Mouse (Mus musculus) lung, postnatal 14 days (tissue): ENCODE measurements around the gene Tubgcp6.

ENCODE experiments used
- DNase-seq: peaks from one replicate; pipeline ENCODE4 v3.0.0; 2021

Gene Tubgcp6

GRCm38 (mm10) chr15:89100823-89101222 is 22.1 kb downstream of the Tubgcp6 start:
- DNase-seq, result no peak

- DNase-seq, result no peak
Observed at GRCm38 (mm10) chr15:89098616-89099015, 24.3 kb downstream of the Tubgcp6 start.

GRCm38 (mm10) chr15:89097450-89097849 is 25.5 kb downstream of the Tubgcp6 start:
- no peak for DNase-seq

- no peak for DNase-seq
Observed at GRCm38 (mm10) chr15:89092181-89092580, 30.7 kb downstream of the Tubgcp6 start.

- no peak for DNase-seq
Observed at GRCm38 (mm10) chr15:89090662-89091061, 32.2 kb downstream of the Tubgcp6 start.

- peak; percentile 29 for DNase-seq
Observed at GRCm38 (mm10) chr15:89089248-89090051, 33.5 kb downstream of the Tubgcp6 start.

GRCm38 (mm10) chr15:89088607-89089247 is 34.2 kb downstream of the Tubgcp6 start, which contains the start of gene Selenoo:
Gene Selenoo (plus strand): TSS chr15:89089084.
- peak; percentile 93 for DNase-seq

GRCm38 (mm10) chr15:89084826-89085225 is 38.1 kb downstream of the Tubgcp6 start:
- DNase-seq, result no peak

GRCm38 (mm10) chr15:89083906-89084305 is 39.0 kb downstream of the Tubgcp6 start:
- no peak for DNase-seq

GRCm38 (mm10) chr15:89078208-89078836 is 44.6 kb downstream of the Tubgcp6 start:
- DNase-seq, result peak; percentile 65

GRCm38 (mm10) chr15:89076156-89076731 is 46.7 kb downstream of the Tubgcp6 start:
- DNase-seq, result peak; percentile 49

GRCm38 (mm10) chr15:89075478-89076147 is 47.3 kb downstream of the Tubgcp6 start:
- DNase-seq, result peak; percentile 88

- DNase-seq, result no peak
Observed at GRCm38 (mm10) chr15:89074613-89075477, 48.1 kb downstream of the Tubgcp6 start, which contains the start of gene Trabd. Gene Trabd (plus strand): TSS chr15:89075124.

- no peak for DNase-seq
Observed at GRCm38 (mm10) chr15:89073993-89074603, 48.8 kb downstream of the Tubgcp6 start.

GRCm38 (mm10) chr15:89070606-89071005 is 52.3 kb downstream of the Tubgcp6 start:
- no peak for DNase-seq

- no peak for DNase-seq
Observed at GRCm38 (mm10) chr15:89069336-89069840, 53.5 kb downstream of the Tubgcp6 start.

GRCm38 (mm10) chr15:89068226-89068625 is 54.7 kb downstream of the Tubgcp6 start:
- no peak for DNase-seq

GRCm38 (mm10) chr15:89067609-89068008 is 55.3 kb downstream of the Tubgcp6 start:
- no peak for DNase-seq

GRCm38 (mm10) chr15:89064891-89065290 is 58.0 kb downstream of the Tubgcp6 start:
- no peak for DNase-seq

GRCm38 (mm10) chr15:89063536-89063935 is 59.4 kb downstream of the Tubgcp6 start:
- no peak for DNase-seq

- no peak for DNase-seq
Observed at GRCm38 (mm10) chr15:89063001-89063400, 59.9 kb downstream of the Tubgcp6 start.
